Mouse (Mus musculus): ENCODE results near the gene Ess2.

Ess2 gene

GRCm38 (mm10) chr16:17921325-17922162 is 10.4 kb upstream of the Ess2 start:
- peak; percentile 96 to 98 for DNase-seq

DNA sequence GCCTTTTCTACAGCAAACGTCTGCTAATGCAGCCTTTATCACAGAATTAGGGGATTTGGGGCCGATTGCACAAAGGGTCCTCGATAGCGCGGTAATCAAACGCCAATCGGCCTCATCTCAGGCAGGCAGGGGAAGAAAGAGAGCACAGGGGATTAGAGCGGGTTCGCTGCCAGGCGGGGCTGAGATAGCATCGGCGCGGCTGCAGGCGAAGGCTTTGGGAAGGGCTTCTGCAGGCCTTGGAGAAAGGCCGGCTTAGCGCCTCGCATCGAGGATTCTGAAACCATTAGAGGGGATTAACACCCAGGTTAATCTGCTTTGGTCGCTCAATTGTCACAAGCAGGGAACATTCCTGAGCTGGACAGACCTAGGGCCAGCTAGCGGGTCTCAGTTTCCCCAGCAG is 9.4 kb upstream of the Ess2 start:
- DNase-seq = no peak

DNA sequence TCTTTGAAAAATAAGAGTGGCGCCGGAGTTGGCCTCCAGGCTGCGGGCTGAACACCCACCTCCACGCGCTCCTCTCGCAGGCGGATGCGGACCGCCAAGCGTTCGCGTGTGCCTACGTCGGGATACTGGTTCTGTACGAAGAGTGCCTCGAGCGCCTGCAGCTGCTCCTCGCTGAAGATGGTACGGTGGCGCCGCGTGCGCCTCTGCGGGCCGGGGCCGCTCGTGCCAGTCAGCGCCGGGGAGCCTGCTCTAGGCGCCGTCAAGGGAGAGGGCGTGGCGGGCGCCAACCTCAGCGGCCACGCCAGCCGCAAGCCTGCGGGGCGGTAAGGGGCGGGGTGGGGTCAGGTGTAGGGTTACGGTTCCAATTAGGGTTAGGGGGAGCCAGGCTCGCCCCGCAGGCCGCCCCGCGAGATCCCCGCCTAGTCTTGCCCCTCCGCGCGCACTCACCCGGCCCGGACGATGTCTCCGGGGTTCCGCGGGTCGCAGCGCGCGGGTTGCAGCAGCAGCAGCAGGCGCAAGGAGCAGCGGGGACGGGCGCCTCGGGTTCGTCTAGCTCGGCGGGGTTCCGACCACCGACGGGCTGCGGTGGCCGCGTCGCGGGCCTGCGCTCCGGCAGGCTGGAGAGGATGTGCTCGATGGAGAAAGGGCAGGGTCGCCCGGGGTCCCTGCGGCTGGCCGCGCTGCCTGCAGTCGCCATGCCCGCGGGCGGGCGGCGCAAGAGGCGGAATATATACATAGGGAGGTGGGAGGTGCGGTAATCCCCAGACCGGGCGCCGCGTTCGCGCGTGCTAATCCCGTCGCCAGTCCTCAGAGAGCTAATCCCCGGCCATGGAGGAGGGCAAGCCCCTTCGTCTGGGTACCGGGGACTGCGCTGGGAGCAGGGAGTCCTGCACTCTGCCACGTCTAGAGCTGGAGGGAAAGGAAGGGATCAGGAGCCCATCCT is 3.4 kb upstream of the Ess2 start, which contains the start of gene Gsc2:
Gene Gsc2 (minus strand): TSS at position 753 of the 943 bp plus-strand sequence.
- DNase-seq = no peak

DNA sequence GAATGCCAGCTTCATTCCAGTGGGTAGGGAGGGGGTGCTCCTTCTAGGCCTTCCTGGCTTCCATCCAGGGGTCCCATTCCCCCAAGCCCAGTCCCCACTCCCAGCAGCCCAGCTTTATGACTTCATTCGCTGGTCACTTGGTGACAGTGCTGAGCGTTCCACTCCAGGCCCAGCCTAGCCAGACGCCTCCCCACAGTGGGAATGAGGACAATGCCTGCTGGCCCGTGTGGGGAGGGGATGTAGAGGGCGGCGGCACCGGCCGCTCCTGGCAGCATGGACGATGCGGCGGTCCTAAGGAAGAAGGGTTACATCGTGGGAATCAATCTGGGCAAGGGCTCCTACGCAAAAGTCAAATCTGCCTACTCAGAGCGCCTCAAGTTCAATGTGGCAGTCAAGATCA is 12.7 kb downstream of the Ess2 start, which contains the start of the genes Dgcr2 and Tssk2:
Gene Dgcr2 (minus strand): TSS at position 101 of the 400 bp plus-strand sequence.
Gene Tssk2 (plus strand): TSS at position 176 of the 400 bp plus-strand sequence.
- no peak for DNase-seq

DNA sequence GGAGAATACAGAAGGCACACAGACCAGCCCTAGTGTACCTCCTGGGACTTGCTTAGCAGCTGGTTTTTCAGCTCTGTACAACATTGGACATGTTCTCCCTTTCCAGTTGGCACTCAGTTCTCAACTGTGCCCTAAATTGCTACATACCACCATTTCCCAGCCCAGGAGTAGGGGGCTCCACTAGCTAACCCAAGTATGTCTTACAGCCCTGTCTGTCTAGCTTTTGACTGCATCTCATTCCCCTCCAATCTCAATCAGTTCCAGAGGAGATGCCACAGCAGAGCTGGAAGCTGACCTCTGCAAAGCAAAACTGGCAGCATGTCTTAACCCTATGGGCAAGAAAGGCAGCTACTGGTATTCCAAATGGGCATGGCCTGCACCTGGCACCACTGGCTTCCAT is 15.1 kb downstream of the Ess2 start:
- DNase-seq = no peak

DNA sequence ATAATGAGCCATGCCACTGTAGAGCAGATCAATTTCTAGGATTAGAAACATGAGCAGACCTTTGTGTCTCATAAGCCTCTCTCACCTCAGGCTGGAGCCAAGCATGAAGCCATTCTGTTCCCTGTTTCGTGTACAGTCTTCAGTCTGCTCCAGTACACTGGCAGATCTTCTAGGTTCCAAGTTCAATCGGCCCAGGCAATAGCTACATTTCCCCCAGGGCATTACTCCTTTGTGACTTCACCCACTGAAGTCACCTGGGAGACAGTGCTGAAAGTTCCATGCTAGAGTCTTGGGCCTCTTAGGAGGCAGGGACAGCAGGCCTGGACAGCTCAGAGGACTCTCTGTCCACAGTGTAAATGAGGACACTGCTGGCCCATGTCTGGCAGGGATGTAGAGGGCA is 17.2 kb downstream of the Ess2 start, which contains the start of gene Tssk1:
Gene Tssk1 (plus strand): TSS at position 301 of the 400 bp plus-strand sequence.
- no peak for DNase-seq

DNA sequence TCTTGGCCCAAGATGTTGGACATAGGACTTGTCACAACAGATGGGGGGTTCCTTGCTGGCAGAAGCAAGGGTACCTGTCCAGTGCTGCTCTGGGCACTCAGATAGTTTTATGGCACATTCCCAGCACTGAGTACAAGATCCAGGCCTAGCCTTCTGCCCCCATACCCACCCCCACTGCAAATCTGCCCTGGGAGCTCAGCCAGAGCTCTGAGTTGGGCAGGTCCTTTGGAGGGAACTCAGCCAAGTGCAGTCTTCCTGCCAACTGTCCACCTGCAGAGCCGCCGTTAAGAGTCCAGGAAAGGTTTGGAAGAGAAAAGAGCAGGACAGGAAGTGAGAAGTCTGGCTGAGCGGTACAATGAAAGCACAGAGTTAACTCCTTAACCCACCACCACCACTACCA is 18.5 kb downstream of the Ess2 start:
- DNase-seq = peak; percentile 93 to 94

- DNase-seq = peak; percentile 100
These were observed 19.6 kb downstream of the Ess2 start, which contains the start of gene Gm20518 for GRCm38 (mm10) chr16:17891567-17891959. Gene Gm20518, minus strand, starts transcription at chr16:17891671.

- DNase-seq = peak; percentile 93 to 97
These were observed 20.1 kb downstream of the Ess2 start for GRCm38 (mm10) chr16:17890917-17891566.

GRCm38 (mm10) chr16:17890342-17890727 is 20.8 kb downstream of the Ess2 start:
- peak in 1 of 2 experiments; percentile 41 for DNase-seq

GRCm38 (mm10) chr16:17889689-17890341 is 21.3 kb downstream of the Ess2 start:
- DNase-seq = peak; percentile 51 to 52

DNA sequence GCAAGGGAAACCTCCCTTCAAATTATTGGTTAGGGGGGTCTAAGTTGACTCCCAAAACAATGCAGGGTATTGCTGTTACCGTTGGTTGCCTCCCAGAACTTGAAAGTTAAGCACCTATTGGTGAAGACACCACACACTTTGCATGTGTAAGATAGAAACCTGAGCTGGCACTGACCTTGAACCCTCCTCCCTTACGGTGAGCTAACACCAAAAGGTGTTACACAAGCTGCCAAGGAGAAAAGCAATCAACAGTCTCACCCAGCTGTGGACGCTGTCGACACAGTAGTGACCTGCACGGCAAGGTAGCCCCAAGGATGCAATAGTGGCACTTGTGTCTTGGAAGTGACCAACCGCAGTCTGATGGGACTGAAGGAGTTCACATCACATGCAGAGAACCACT is 27.0 kb downstream of the Ess2 start:
- DNase-seq = no peak

GRCm38 (mm10) chr16:17882196-17882595 is 29.0 kb downstream of the Ess2 start:
- no peak for DNase-seq

- DNase-seq = no peak
These were observed 31.6 kb downstream of the Ess2 start for GRCm38 (mm10) chr16:17879571-17879970.

- DNase-seq = no peak
These were observed 35.1 kb downstream of the Ess2 start for GRCm38 (mm10) chr16:17876096-17876495.

GRCm38 (mm10) chr16:17875174-17875573 is 36.0 kb downstream of the Ess2 start:
- DNase-seq = peak in 1 of 2 experiments; percentile 52

- DNase-seq = no peak
These were observed 38.2 kb downstream of the Ess2 start for GRCm38 (mm10) chr16:17872995-17873394.

- DNase-seq = no peak
These were observed 39.9 kb downstream of the Ess2 start for GRCm38 (mm10) chr16:17871248-17871647.

DNA sequence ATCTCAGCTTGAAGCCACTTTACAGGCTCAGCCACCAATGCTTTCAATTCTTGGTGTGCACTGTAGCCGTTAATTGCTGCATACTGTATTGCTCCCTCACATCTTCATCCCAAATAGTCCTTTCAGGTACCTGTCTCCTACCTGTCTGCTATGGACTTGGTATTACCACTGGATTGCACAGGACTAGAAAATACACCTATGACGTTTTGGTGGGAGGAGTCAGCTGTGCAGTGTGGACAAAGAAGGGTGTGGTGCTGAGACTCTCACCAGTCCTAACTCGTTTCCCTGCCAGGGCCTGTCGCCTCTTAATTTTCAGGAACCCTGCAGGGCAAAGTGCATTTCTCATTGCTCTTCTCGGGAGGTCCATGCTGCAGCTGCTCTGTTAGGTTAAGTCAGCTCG is 45.4 kb downstream of the Ess2 start:
- DNase-seq = peak in 1 of 2 experiments; percentile 35

DNA sequence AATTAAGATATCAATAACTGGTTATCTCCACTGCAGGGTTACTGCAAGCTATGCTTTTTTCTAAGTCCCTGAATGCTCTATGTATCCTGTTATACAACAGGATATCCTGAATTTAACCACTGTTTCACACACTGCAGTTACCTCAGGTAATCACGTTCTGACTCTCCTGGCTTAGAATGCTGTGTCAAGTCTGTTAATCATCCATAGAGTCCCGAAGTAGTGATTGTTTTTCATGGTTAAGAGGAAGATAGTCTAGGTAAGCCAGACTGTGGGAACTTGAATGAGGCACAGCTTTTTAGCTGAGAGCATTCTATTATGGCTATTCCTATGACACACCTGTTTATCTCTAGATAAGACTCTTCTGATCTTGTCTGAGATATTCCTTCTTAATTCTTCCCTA is 45.9 kb downstream of the Ess2 start:
- DNase-seq = no peak

DNA sequence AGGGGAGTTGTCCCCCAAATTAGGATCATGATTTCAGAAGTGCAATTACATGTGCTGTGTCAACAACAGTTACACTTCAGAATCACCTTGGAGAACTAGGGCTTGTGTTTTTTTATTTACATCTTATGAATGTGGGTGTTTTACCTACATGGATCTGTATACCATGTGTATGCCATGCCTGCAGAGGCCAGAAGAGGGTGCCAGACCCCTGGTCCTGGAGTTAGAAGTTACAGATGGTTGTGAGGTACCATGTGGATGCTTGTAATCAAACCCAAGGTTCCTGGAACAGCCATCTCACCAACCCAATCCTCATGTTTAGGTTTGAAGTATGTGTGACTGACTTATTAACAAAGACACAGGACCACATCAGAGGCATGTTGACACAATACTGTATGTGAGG is 52.6 kb downstream of the Ess2 start:
- peak; percentile 57 to 69 for DNase-seq

DNA sequence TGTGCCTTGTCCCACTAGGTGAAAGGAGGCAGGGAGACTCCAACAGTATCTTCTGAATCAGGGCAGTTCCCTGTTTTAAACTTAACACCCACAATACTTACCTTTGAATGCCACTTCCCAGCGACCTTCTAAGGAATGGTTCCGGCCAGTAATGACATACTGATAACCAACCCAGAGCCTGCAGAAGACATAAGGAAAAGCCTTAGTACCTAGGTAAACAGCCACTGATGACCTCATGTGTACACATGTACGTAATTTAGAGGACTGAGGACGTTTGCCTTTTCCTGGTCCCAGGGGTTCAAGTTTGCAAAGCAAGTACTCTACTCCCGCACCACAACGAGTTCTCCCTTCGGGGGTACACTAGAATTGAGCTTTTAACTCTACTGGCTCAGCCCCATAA is 54.0 kb downstream of the Ess2 start:
- DNase-seq = no peak
